Mouse (Mus musculus): ENCODE results near the gene Aaed1. TPM values are rescaled to one million over a fixed set of nuclear protein-coding genes. Genes with fewer than 3 reads are reported as not detected.

The Aaed1 gene
- polyA plus RNA-seq (2016; fragmentation: Nextera tagmentation; extraction: Ambion mirVana), result 58.6 and 60.3 TPM in 2 replicates

- DNase-seq (ENCODE audit: low spot score), result peak; percentile 98
- no peaks in the 10 kb centered on the region for H3K9me3 ChIP-seq
- peak within 1 kb of the TSS; percentile 94 for H3K27ac ChIP-seq
- H3K4me3 ChIP-seq, result peak within 1 kb of the TSS; percentile 74
- peaks cover 13% of the 10 kb centered on the region for H3K36me3 ChIP-seq
- H3K4me1 ChIP-seq, result peaks cover 28% of the 10 kb centered on the region; the same call in 1 of the 2 replicates
- H3K27me3 ChIP-seq (ENCODE audit: insufficient read depth, poor library complexity, severe bottlenecking), result no peaks in the 10 kb centered on the region
- under 1% methylated on average over 70 of the region's 74 CpGs for WGBS
Measured at GRCm38 (mm10) chr13:64312024-64312915, at the start of gene Aaed1. Gene Aaed1 (minus strand): TSS chr13:64312710.

GRCm38 (mm10) chr13:64362139-64362538 is 49.6 kb upstream of the Aaed1 start:
- peak; percentile 46 for DNase-seq (ENCODE audit: low spot score)
- WGBS, result 88% methylated on average over 6 of the region's 6 CpGs
- Histone ChIP-seq H3K9me3 (no peaks in the 10 kb centered on the region), H3K4me3 (no peak overlapping the region), H3K27me3 (ENCODE audit: insufficient read depth, poor library complexity, severe bottlenecking) (no peaks in the 10 kb centered on the region), H3K4me1 (no peaks in the 10 kb centered on the region), H3K27ac (no peak overlapping the region), H3K36me3 (peaks cover 49% of the 10 kb centered on the region)

DNA sequence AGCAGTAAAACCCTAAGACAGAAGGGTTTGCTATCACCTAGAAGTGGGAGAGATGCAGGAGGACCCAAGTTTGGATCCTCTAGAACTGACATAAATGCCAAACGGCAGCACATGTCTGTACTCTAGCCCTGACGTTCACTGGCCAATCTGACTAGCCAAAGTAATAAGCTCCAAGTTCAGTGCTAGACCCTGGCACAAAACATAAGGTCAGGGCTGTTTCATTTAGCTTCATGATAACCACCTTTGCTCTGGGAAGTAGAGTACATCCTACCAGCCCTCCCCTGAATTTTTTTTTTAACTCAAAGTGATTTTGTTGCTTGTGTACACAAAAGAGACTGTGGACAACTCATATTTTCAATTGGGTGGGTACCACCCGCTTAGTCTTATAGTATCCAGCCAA is 48.5 kb upstream of the Aaed1 start:
- Histone ChIP-seq H3K9me3 (no peaks in the 10 kb centered on the region), H3K27ac (no peak overlapping the region), H3K4me1 (no peaks in the 10 kb centered on the region), H3K36me3 (peaks cover 37% of the 10 kb centered on the region), H3K27me3 (ENCODE audit: insufficient read depth, poor library complexity, severe bottlenecking) (no peaks in the 10 kb centered on the region), H3K4me3 (no peak overlapping the region)
- 85% methylated on average over 3 of the region's 3 CpGs for WGBS
- DNase-seq (ENCODE audit: low spot score), result peak; percentile 9

DNA sequence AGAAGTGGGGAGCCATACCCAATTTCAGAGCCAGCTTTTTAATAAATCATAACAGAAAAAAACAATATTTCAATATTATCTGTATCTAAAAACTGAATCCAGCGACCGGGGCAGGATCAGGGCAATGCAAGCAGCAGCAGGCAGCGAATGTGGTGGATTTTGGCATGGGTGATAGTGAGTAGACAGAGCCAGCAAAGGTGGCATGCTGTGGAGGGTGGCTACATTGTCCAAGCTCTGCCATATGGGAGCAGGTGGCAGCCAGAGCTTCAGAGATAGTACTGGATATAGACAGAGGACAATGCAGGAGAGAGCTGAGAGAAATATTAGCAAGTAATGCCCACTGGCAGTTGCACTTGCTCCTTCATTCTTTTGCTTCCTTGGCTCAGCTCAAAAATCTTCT is 47.2 kb upstream of the Aaed1 start:
- DNase-seq (ENCODE audit: low spot score), result peak; percentile 10
- Histone ChIP-seq H3K9me3 (no peaks in the 10 kb centered on the region), H3K4me1 (no peaks in the 10 kb centered on the region), H3K4me3 (no peak overlapping the region), H3K27me3 (ENCODE audit: insufficient read depth, poor library complexity, severe bottlenecking) (no peaks in the 10 kb centered on the region), H3K27ac (no peak overlapping the region), H3K36me3 (peaks cover 24% of the 10 kb centered on the region)
- WGBS, result 85% methylated on average over 3 of the region's 3 CpGs

GRCm38 (mm10) chr13:64358476-64358875 is 46.0 kb upstream of the Aaed1 start:
- WGBS, result 82% methylated on average over 1 of the region's 1 CpGs
- H3K27me3 ChIP-seq (ENCODE audit: insufficient read depth, poor library complexity, severe bottlenecking), result no peaks in the 10 kb centered on the region

GRCm38 (mm10) chr13:64357389-64357788 is 44.9 kb upstream of the Aaed1 start:
- Histone ChIP-seq H3K36me3 (peaks cover 5% of the 10 kb centered on the region; the same call in 1 of the 2 replicates), H3K4me1 (no peaks in the 10 kb centered on the region), H3K27ac (no peak overlapping the region), H3K27me3 (ENCODE audit: insufficient read depth, poor library complexity, severe bottlenecking) (no peaks in the 10 kb centered on the region), H3K4me3 (no peak overlapping the region), H3K9me3 (no peaks in the 10 kb centered on the region)
- peak; percentile 58 for DNase-seq (ENCODE audit: low spot score)
- 59% methylated on average over 5 of the region's 5 CpGs for WGBS

More at GRCm38 (mm10) chr13:64358476-64358875, 46.0 kb upstream of the Aaed1 start:
- peaks cover 12% of the 10 kb centered on the region; the same call in 1 of the 2 replicates for H3K36me3 ChIP-seq
- H3K9me3 ChIP-seq, result no peaks in the 10 kb centered on the region
- no peaks in the 10 kb centered on the region for H3K4me1 ChIP-seq
- no peak overlapping the region for H3K27ac ChIP-seq
- no peak overlapping the region for H3K4me3 ChIP-seq
- no peak for DNase-seq (ENCODE audit: low spot score)

DNA sequence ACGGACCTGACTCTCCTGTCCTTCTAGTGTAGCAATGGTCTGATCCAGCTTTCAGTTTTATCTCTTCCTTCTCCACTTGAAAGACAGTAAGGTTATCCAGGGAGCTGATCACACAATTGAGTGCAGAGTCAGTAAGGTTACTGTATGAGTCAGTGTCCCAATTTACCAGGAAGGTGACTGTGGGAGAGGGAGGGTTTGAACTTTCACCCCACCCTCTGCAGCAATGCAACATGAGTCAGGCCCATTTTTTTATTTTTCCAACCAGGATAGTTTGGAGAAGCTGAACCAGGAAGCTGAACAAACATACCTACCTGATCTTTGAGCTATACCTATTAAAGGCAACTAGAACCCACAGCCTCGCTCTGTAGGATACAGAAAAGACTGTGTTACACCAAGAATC is 37.0 kb upstream of the Aaed1 start:
- Histone ChIP-seq H3K4me1 (no peaks in the 10 kb centered on the region), H3K9me3 (no peaks in the 10 kb centered on the region), H3K27ac (no peak overlapping the region), H3K36me3 (no peaks in the 10 kb centered on the region), H3K27me3 (ENCODE audit: insufficient read depth, poor library complexity, severe bottlenecking) (no peaks in the 10 kb centered on the region), H3K4me3 (no peak overlapping the region)
- WGBS, result 73% methylated on average over 2 of the region's 2 CpGs
- DNase-seq (ENCODE audit: low spot score), result no peak

DNA sequence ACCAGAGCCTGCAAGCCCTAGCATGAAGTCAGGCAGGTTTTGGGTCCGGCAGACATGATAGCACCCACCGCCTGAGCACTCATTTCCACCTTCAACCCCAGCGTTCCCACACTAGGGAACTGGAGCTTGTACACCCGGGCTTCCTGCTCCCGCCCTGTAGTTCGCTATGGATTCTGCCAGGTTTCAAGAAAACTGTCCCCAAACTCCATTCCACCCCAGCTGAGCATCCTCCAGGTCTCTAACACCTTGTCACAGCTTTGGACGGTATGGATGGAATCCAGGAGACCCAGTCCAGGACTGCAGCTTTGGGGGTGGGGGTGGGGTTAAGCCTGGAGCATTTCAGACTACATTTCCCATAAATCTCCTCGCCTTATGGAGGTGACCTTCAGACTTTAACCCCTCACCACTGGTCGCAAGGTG is 31.6 kb upstream of the Aaed1 start:
- peak overlapping the region; percentile 87 for H3K27ac ChIP-seq
- H3K4me3 ChIP-seq, result peak overlapping the region; percentile 71
- WGBS, result 1% methylated on average over 9 of the region's 9 CpGs
- H3K36me3 ChIP-seq, result no peaks in the 10 kb centered on the region
- H3K4me1 ChIP-seq, result peaks cover 7% of the 10 kb centered on the region; the same call in 1 of the 2 replicates
- DNase-seq (ENCODE audit: low spot score), result peak; percentile 79
- H3K27me3 ChIP-seq (ENCODE audit: insufficient read depth, poor library complexity, severe bottlenecking), result no peaks in the 10 kb centered on the region
- no peaks in the 10 kb centered on the region for H3K9me3 ChIP-seq

- 18% methylated on average over 10 of the region's 10 CpGs for WGBS
- Histone ChIP-seq H3K36me3 (no peaks in the 10 kb centered on the region), H3K9me3 (no peaks in the 10 kb centered on the region), H3K27me3 (ENCODE audit: insufficient read depth, poor library complexity, severe bottlenecking) (no peaks in the 10 kb centered on the region), H3K4me1 (peaks cover 7% of the 10 kb centered on the region; the same call in 1 of the 2 replicates), H3K4me3 (peak overlapping the region; percentile 71), H3K27ac (peak overlapping the region; percentile 87)
- DNase-seq (ENCODE audit: low spot score), result no peak
Measured at GRCm38 (mm10) chr13:64343598-64343997, 31.1 kb upstream of the Aaed1 start.

DNA sequence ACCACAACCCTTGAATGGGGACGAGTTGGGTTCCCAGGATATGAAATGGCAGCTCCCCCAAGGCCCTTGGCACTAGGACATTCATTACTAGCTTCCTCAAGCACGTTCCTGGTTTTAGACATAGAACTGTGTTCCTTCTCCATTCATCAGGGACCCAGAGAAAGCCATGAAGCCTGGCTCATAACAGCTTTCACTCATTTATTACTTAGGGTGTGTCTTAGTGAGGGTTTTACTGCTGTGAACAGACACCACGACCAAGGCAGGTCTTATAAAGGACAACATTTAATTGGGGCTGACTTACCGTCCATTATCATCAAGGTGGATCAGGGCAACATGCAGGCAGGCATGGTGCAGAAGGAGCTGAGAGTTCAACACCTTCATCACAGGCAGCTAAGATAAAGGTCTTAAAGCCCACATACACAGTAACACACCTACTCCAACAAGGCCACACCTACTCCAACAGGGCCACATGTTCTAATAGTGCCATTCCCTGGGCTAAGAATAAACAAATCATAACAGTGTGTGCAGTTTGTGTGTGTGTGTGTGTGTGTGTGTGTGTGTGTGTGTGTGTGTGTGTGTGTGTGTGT is 23.1 kb upstream of the Aaed1 start:
- Histone ChIP-seq H3K4me3 (no peak overlapping the region), H3K9me3 (no peaks in the 10 kb centered on the region), H3K27ac (no peak overlapping the region), H3K36me3 (no peaks in the 10 kb centered on the region), H3K4me1 (no peaks in the 10 kb centered on the region), H3K27me3 (ENCODE audit: insufficient read depth, poor library complexity, severe bottlenecking) (no peaks in the 10 kb centered on the region)
- 49% methylated on average over 4 of the region's 4 CpGs for WGBS
- no peak for DNase-seq (ENCODE audit: low spot score)

- WGBS, result 84% methylated on average over 3 of the region's 3 CpGs
- DNase-seq (ENCODE audit: low spot score), result no peak
- Histone ChIP-seq H3K9me3 (no peaks in the 10 kb centered on the region), H3K27ac (no peak overlapping the region), H3K27me3 (ENCODE audit: insufficient read depth, poor library complexity, severe bottlenecking) (no peaks in the 10 kb centered on the region), H3K4me3 (no peak overlapping the region), H3K4me1 (no peaks in the 10 kb centered on the region), H3K36me3 (no peaks in the 10 kb centered on the region)
Measured at GRCm38 (mm10) chr13:64333102-64333501, 20.6 kb upstream of the Aaed1 start.

DNA sequence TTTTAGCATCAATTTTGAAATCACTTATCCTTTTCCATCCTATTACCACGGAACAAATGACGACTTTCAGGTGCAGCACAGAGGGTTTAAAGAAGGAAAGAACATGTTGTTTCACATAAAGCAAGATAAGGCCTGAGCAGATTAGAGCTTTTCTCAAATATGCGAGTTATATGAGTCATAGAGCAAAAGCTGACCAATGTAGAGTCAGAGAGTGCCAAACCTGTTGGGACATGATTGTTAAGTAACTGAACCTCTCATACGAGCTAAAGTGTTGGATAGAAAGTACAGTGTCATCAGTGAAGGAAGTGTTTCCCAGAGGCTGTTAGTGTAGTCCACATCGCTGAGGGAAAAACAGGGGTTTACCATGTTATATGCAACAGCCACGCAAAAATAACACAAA is 19.8 kb upstream of the Aaed1 start:
- H3K36me3 ChIP-seq, result no peaks in the 10 kb centered on the region
- no peaks in the 10 kb centered on the region for H3K4me1 ChIP-seq
- no peak overlapping the region for H3K4me3 ChIP-seq
- H3K9me3 ChIP-seq, result no peaks in the 10 kb centered on the region
- no peak for DNase-seq (ENCODE audit: low spot score)
- no peaks in the 10 kb centered on the region for H3K27me3 ChIP-seq (ENCODE audit: insufficient read depth, poor library complexity, severe bottlenecking)
- H3K27ac ChIP-seq, result no peak overlapping the region
- 65% methylated on average over 6 of the region's 6 CpGs for WGBS

DNA sequence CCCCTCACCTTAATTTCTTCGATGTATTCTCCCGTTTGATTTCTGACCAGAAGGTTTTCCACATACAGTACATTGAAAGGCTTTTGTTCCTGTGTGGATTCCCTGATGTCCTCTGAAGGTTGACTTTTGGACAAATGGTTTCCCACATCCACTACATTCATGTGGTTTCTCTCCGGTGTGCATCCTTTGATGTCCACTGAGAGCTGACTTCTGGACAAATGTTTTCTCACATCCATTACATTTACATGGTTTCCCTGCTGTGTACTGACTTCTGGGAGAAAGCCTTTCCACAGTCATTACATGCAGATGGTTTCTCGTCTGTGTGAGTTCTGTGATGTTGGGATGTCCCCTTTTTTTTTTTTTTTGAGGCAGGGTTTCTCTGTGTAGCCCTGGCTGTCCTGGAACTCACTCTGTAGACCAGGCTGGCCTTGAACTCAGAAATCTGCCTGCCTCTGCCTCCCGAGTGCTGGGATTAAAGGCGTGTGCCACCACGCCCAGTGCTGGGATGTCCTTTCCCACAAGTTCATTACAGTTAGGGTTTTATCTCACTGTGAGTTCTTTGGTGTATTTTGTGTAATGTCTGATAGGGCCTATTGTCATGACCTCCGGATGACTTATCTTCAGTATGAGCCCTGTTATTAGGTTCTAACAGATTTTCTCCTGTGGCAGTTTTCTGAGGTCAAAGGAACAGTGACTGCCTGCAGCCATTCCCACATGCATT is 10.2 kb upstream of the Aaed1 start:
- no peaks in the 10 kb centered on the region for H3K9me3 ChIP-seq
- H3K4me3 ChIP-seq, result no peak overlapping the region
- WGBS, result 83% methylated on average over 8 of the region's 8 CpGs
- H3K36me3 ChIP-seq, result no peaks in the 10 kb centered on the region
- no peaks in the 10 kb centered on the region for H3K27me3 ChIP-seq (ENCODE audit: insufficient read depth, poor library complexity, severe bottlenecking)
- H3K4me1 ChIP-seq, result no peaks in the 10 kb centered on the region
- no peak for DNase-seq (ENCODE audit: low spot score)
- no peak overlapping the region for H3K27ac ChIP-seq
